Mouse (Mus musculus) kidney, adult 2 months (tissue): Measurements from ENCODE around the gene Usp1.

Experiments
- CTCF ChIP-seq: fragments of 200-500 bp; conservative IDR thresholded peaks from 2 replicates; pipeline ENCODE4 v1.5.1; 2011; ENCODE audit warnings: low read depth, mild to moderate bottlenecking, control low read depth, low read length, moderate library complexity, mixed read lengths; ENCODE audit not compliant: insufficient read depth, insufficient read length
- POLR2A ChIP-seq: fragments of 200-500 bp; IDR thresholded peaks from one replicate; pipeline ENCODE4 v1.6.1; 2011; ENCODE audit warnings: low read depth, low read length, control low read depth

DNA sequence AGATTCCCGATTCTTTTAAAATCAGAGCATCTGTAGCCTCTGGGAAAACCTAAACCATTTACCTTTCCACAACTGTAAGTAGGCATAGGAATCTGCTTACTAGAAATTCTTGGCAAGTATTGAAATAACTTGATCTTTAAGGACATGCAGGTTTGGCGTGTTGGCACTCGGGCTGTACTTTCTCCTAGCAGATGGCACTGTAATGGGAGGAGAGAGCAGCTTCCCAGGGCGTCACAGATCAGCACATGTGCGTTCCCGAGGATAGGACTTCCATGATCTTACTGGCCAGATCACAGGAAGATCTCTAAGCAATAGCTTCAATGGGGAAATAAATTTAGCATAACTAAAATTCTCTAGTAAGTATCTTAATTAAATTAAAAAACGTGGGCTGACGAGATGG is 32.4 kb downstream of the Usp1 start:
- TF ChIP-seq CTCF (no peak), POLR2A (no peak)
